Mouse (Mus musculus): ENCODE results near the gene Gja5. TPM values are rescaled to one million over a fixed set of nuclear protein-coding genes. Genes with fewer than 3 reads are reported as not detected.
A peak's percentile ranks its signal among the peaks of the same experiment; 100 is the strongest.

Gja5 gene
- polyA plus RNA-seq, 1 experiment from 2014 or later: 0.13 TPM

DNA sequence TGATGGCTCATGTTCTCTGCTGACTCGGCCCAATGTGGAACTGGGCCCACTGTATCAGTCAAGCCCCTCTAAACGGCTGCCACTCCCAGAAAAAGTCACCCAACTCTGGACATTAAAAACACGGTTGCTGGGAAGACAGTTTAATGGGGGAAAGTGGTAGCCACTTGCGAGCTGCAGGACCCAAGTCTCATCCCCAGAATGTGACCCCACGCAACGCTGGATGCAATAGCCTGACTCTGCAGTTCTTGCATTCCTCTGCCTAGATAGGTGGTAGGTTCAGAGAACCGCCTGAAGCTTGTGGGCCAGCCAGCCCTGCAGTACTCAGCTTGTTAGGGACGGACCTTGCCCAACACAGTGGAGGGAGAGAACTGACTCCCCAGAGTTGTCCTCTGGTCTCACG lies 25.0 kb upstream of the Gja5 start:
- ATAC-seq (no peak), DNase-seq (ENCODE audit: low read depth, low spot score) (no peak)
- in situ Hi-C loops (cut with MboI; ENCODE audit: low pct_unique_long_range_greater_than_20kb): no loop called here
- POLR2A ChIA-PET: no interaction called here
- TF ChIP-seq CTCF (IDR thresholded peaks at IDR 0.05): no peak
- CTCF ChIA-PET: interaction anchor here (1.3 kb wide), 1 partner anchor 13 kb away, joined by 3 read pairs; no protein-coding TSS in a partner anchor
- no peaks in the 10 kb centered on the region for H3K27me3 ChIP-seq

DNA sequence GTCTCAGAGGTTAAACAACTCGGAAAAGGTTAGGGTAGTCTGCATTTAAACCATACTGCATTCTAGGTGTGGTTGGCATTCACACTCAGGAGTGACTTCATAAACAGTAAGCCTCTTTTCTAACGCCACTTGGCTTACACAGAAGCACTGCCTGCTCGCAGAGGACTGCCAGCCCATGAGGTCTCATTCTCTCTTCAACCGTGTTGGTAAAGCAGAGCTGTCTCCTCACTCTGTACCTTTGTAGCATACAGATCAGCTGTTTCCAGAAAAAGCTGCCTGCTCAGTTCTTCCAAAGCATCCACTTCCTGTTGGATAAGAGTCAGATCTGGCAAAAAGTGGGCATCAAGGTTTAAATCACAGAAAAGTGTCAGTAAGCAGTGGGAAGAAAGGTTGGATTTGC lies 24.1 kb upstream of the Gja5 start:
- in situ Hi-C loops (cut with MboI; ENCODE audit: low pct_unique_long_range_greater_than_20kb): no loop called here
- TF ChIP-seq CTCF (IDR thresholded peaks at IDR 0.05): no peak
- ChIA-PET POLR2A (no interaction called here), CTCF (no interaction called here)
- ATAC-seq (no peak), DNase-seq (ENCODE audit: low read depth, low spot score) (no peak)
- H3K27me3 ChIP-seq: no peaks in the 10 kb centered on the region

GRCm38 (mm10) chr3:96881557-96881956 lies 22.9 kb upstream of the Gja5 start:
- TF ChIP-seq CTCF (IDR thresholded peaks at IDR 0.05): no peak
- DNase-seq (ENCODE audit: low read depth, low spot score): no peak
- no peak for ATAC-seq
- ChIA-PET CTCF (interaction anchor here (1.2 to 1.5 kb wide), 3 partner anchors 9 to 46 kb away, joined by 3 to 4 read pairs (median 3); no protein-coding TSS in a partner anchor), POLR2A (no interaction called here)
- in situ Hi-C loops (cut with MboI; ENCODE audit: low pct_unique_long_range_greater_than_20kb): no loop called here
- H3K27me3 ChIP-seq: no peaks in the 10 kb centered on the region

- ATAC-seq (no peak), DNase-seq (ENCODE audit: low read depth, low spot score) (no peak)
- H3K27me3 ChIP-seq: no peaks in the 10 kb centered on the region
- CTCF ChIA-PET: interaction anchor here (1.2 to 1.5 kb wide), 3 partner anchors 9 to 47 kb away, joined by 3 to 4 read pairs (median 3); no protein-coding TSS in a partner anchor
- in situ Hi-C loops (cut with MboI; ENCODE audit: low pct_unique_long_range_greater_than_20kb): no loop called here
- TF ChIP-seq CTCF (IDR thresholded peaks at IDR 0.05): no peak
- POLR2A ChIA-PET: no interaction called here
These were observed 22.2 kb upstream of the Gja5 start for GRCm38 (mm10) chr3:96882061-96882849.

DNA sequence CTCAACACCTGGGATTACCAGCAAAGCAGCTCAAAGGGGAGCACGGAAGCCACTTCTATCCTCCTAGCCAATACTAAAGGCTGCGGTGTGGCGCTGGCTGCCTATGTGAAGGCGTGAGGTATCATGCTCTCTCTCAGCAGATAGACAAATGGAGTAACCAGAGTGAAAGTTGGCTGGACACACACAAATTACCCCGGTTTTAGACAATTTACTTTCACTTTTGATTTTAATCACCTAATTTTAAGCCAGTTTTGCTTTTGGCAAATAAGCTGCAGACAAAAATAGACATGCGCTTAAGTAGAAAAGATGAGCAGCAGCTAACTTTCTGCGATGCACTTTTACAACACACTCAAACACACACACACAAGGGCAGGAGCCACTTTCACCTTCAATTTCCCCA lies 20.8 kb upstream of the Gja5 start:
- TF ChIP-seq CTCF (IDR thresholded peaks at IDR 0.05): no peak
- ChIA-PET CTCF (interaction anchor here (0.8 to 1.6 kb wide), 2 partner anchors 15 to 146 kb away, joined by 3 to 4 read pairs; no protein-coding TSS in a partner anchor), POLR2A (interaction anchor here (1.1 kb wide), 1 partner anchor 9 kb away, joined by 3 read pairs; no protein-coding TSS in a partner anchor)
- no peak for ATAC-seq
- in situ Hi-C loops (cut with MboI; ENCODE audit: low pct_unique_long_range_greater_than_20kb): no loop called here
- H3K27me3 ChIP-seq: no peaks in the 10 kb centered on the region
- no peak for DNase-seq (ENCODE audit: low read depth, low spot score)

- in situ Hi-C loops (cut with MboI; ENCODE audit: low pct_unique_long_range_greater_than_20kb): no loop called here
- POLR2A ChIA-PET: interaction anchor here (1.0 kb wide), 1 partner anchor 17 kb away, joined by 3 read pairs; no protein-coding TSS in a partner anchor
- ATAC-seq: no peak
These were observed 2.0 kb upstream of the Gja5 start for GRCm38 (mm10) chr3:96902336-96902999.

GRCm38 (mm10) chr3:96904851-96905541 lies 503 bp downstream of the Gja5 start, which contains the start of gene Gpr89:
TSS of gene Gpr89 (minus strand) at chr3:96905346.
- ChIA-PET CTCF (interaction anchor here (0.9 to 1.8 kb wide), 2 partner anchors 9 to 92 kb away, joined by 3 to 5 read pairs; no protein-coding TSS in a partner anchor), POLR2A (interaction anchor here (0.5 to 0.7 kb wide), 4 partner anchors 18 to 363 kb away, joined by 3 to 4 read pairs (median 3); no protein-coding TSS in a partner anchor)
- peak; percentile 92 for DNase-seq (ENCODE audit: low read depth, low spot score)
- peak; percentile 96 for ATAC-seq
- in situ Hi-C loops (cut with MboI; ENCODE audit: low pct_unique_long_range_greater_than_20kb): no loop called here
- TF ChIP-seq CTCF (IDR thresholded peaks at IDR 0.05): no peak
- H3K27me3 ChIP-seq: peaks cover 2% of the 10 kb centered on the region

More at GRCm38 (mm10) chr3:96902336-96902999, 2.0 kb upstream of the Gja5 start:
- no peaks in the 10 kb centered on the region for H3K27me3 ChIP-seq
- no peak for DNase-seq (ENCODE audit: low read depth, low spot score)
- no peak for TF ChIP-seq CTCF (IDR thresholded peaks at IDR 0.05)
- CTCF ChIA-PET: no interaction called here

DNA sequence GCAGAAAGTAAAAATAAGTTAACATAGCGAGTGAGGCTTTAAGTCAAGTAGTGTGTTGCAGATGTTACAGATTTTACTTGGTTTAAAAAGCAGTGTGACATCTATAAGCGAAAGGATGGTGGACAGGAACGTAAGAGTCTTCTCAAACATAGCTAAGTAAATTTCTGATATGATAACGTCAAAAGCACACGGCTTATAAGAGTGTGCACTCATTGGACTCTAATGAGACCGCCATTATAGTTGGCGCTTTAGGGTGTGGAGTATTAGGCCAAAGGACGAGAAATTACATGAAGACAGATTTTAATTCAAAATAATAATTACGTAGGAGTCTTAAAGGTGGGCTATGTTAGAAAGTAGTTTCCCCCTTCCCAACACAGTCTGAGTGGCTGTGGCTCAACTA lies 1.1 kb downstream of the Gja5 start:
- in situ Hi-C loops (cut with MboI; ENCODE audit: low pct_unique_long_range_greater_than_20kb): no loop called here
- peaks cover 2% of the 10 kb centered on the region for H3K27me3 ChIP-seq
- POLR2A ChIA-PET: interaction anchor here (0.6 kb wide), 2 partner anchors 129 to 310 kb away, joined by 3 to 4 read pairs; no protein-coding TSS in a partner anchor
- DNase-seq (ENCODE audit: low read depth, low spot score): no peak
- no peak for ATAC-seq
- no peak for TF ChIP-seq CTCF (IDR thresholded peaks at IDR 0.05)
- CTCF ChIA-PET: interaction anchor here (0.9 to 1.8 kb wide), 3 partner anchors 10 to 171 kb away, joined by 3 to 5 read pairs (median 3); no protein-coding TSS in a partner anchor

GRCm38 (mm10) chr3:96920991-96921390 lies 16.5 kb downstream of the Gja5 start:
- no peak for DNase-seq (ENCODE audit: low read depth, low spot score)
- peaks cover 10% of the 10 kb centered on the region for H3K27me3 ChIP-seq
- no peak for ATAC-seq
- CTCF ChIA-PET: interaction anchor here (1.2 to 1.5 kb wide), 3 partner anchors 10 to 418 kb away, joined by 3 to 4 read pairs (median 3); no protein-coding TSS in a partner anchor
- no peak for TF ChIP-seq CTCF (IDR thresholded peaks at IDR 0.05)
- POLR2A ChIA-PET: no interaction called here
- in situ Hi-C loops (cut with MboI; ENCODE audit: low pct_unique_long_range_greater_than_20kb): no loop called here

DNA sequence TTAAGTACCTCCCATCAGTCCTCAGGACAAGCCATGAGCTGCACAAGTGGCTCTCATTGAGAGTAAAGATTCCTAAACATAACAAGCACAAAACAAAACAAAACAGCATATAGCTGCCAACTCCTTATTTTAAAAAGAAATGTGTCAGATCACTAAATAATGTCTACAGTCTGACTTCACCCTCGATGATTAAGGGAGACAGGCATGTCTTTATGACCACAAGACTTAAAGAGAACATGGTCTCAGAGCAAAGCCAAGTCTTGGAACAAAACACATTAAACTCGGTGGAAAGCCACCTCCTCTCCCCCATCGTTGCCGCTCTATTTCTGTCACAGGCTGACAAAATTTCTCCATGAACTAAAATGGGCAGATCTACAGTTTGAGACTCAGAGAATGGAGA lies 20.1 kb downstream of the Gja5 start:
- peaks cover 6% of the 10 kb centered on the region for H3K27me3 ChIP-seq
- ChIA-PET CTCF (interaction anchor here (0.9 to 1.6 kb wide), 4 partner anchors 9 to 152 kb away, joined by 3 to 4 read pairs (median 3); no protein-coding TSS in a partner anchor), POLR2A (no interaction called here)
- in situ Hi-C loops (cut with MboI; ENCODE audit: low pct_unique_long_range_greater_than_20kb): no loop called here
- DNase-seq (ENCODE audit: low read depth, low spot score) (peak; percentile 49), ATAC-seq (no peak)
- no peak for TF ChIP-seq CTCF (IDR thresholded peaks at IDR 0.05)

Measured in Patski (cell line).